Mouse (Mus musculus) heart, postnatal 25 days (tissue): ENCODE measurements around the gene Cited4. TPM values are rescaled to one million over a fixed set of nuclear protein-coding genes. Genes with fewer than 3 reads are reported as not detected.

ENCODE experiments used
- DNase-seq: peaks from one replicate; pipeline ENCODE4 v3.0.0; 2022; ENCODE audit warnings: low spot score
- intact Hi-C: fragments of 180-260 bp; cut with DNase I; formaldehyde crosslinking; loops from one replicate; pipeline ENCODE4 v1.15.1; 2025
- total RNA-seq, 2 experiments: library from RNA; stranded (reverse); gene quantifications; 2 replicates each; pipeline ENCODE4 v1.2.3; 2021

The Cited4 gene
- total RNA-seq, 2 experiments from 2014 or later: 46.4 to 61.3 TPM

DNA sequence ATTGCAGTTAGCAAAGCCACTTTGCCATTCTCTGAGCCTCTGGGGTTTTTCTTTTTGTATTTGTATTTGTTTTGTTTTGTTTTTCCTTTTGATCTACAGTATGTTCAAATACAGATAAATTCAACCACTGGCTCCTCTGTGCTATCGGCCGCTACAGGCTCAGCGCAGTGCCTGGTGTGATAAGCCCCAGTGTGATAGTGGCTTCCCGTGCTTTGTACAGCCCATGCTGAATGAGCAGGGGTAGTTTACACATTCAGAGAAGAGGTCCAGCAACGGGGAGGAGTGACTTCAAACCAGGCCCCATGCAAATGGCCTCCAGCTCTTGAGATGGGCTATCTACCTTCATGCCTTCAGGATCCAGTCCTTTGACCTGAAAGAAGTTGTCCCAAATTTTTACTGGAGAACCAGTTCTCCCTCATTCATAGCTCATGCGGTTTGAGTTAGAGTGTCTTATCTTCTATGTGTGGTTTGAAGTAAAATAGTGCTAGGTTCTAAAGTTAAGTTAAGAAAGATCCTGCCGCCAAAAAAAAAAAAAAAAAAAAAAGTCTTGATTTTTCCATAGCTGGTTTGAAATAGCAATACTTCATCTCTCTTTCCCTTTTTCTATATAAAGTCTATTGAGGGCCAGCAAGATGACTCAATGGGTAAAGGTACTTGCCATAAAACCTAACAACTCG, 8.5 kb downstream of the Cited4 start:
- DNase-seq: no peak

DNA sequence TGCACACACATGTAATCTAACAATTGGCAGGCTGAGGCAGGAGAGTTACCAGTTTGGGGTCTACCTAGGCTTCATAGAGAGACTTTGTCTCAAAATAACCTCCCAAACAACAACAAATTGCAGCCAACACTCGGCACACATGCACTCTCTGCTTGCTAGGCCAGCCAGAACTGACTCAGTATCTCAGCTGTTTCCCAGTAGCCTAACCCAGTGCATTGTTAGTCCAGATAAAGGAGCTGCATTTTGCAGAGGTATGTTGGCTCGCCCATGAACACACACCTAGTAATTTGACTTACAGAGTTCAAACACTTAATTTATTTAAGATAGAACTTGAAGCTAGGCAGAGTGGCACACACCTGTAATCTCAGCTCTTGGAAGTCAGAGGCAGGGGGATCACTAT, 9.3 kb downstream of the Cited4 start:
- DNase-seq: no peak
- intact Hi-C loops: no loop called here

More for the DNA sequence above, 8.5 kb downstream of the Cited4 start:
- intact Hi-C loops: no loop called here

DNA sequence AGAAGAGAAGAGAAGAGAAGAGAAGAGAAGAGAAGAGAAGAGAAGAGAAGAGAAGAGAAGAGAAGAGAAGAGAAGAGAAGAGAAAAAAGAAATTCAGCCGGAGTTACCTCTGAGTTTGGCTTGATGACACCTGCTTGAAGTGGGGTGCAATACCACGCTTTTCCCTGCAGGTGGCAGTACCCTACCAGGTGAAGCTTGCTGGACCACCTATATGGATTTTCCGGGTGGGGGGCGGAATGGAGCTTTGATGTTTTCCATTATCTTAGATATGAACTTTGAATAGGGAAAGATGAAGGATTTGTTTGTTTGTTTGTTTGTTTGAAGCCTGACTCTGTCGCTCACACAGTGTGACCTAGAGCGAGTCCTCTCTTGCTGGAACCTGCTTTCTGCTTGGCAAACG, 14.6 kb downstream of the Cited4 start:
- intact Hi-C loops: loop anchor here (5.0 kb wide), 3 partner anchors 71 to 294 kb away; no protein-coding TSS in a partner anchor
- no peak for DNase-seq

DNA sequence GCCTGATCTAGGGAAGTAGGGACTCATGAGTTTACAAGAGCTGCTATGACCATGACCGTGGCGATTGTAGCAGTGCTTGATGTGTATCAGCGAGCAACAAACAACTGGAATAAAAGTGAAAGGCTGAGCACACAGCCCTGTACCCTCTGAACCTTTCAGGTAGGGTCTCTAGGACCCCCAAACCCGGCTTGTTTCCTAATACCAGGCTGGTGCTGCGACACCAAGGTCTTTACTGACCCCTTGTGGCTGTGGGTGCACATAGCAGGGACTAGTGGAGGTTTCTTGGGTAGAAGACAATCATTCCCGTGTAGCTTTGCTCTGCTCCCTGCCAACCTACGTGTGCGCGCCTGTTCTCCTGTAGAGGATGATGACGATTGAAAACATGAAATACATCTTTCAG, 15.8 kb downstream of the Cited4 start:
- intact Hi-C loops: loop anchor here (1.0 to 5.0 kb wide), 4 partner anchors 70 to 295 kb away; no protein-coding TSS in a partner anchor

DNA sequence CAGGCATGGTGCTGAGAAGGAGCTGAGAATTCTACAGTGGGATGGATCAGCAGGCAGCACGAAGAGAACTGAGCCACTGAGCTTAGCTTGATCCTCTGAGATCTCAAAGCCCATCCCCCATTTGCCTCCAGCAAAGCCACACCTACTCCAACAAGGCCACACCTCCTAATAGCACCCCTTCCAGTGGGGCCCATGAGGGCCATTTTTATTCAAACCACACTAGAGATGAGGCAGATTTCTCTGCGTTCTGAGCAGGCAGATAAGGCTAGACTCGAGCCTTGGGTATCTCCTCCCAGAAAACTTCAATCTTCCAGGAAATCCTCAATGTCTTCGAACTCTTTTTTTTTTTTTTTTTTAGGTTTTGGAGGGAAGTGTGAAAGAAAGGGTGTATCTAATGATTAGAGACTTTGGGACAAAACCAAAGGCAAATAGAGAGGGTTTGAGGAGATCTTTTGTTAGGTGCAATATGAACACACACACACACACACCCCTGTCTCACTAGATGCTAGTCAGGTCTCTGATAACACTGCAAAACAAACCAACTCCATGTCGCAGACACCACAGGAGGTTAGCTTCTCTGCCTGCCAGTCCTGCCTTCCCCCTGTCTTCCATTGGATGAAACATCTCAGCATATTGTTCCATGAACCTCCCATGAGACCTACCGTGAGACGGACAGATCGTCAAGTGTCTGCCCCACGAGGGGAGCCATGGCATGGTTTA, 17.1 kb downstream of the Cited4 start:
- no peak for DNase-seq
- intact Hi-C loops: loop anchor here (5.0 kb wide), 3 partner anchors 69 to 296 kb away; no protein-coding TSS in a partner anchor

More for the DNA sequence above, 15.8 kb downstream of the Cited4 start:
- DNase-seq: no peak

DNA sequence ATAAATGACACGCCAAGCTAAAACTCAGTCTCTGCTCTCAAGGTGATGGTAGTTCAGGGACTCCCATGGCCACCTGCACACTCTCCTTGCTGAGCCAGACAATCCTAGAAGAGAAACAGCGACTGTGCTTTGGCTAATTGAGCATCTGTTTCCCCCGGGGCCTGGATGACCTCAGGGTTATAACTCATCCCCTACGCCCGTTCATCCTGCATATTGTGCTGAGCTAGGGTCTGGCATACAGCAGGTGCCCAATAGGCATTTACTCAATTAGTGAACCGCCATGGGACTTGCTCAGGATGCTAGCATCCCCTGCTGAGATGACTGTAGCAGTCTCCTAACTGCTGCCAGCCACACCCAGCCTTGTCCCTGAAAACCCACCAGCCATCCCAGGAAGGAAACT, 20.9 kb downstream of the Cited4 start:
- DNase-seq: no peak
- intact Hi-C loops: no loop called here

DNA sequence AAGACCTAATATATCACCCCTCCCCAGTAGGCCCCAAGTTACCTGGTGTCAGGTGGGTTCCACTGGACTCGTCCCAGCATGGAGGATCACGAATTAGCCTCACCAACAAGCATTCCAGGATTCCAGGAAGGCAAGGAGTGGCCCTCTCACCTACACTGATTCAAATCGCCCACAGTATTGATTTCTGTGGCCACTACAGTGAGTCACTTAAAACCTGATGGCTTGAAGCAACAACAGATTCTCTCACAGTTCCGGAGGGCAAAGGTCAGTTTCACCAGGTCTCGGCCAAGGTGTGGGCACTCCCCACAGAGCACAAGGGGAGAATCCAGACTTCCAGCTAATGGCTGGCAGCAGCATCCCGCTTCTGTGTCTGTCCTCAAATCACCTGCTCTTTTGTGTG, 22.9 kb downstream of the Cited4 start:
- DNase-seq: no peak
- intact Hi-C loops: no loop called here

DNA sequence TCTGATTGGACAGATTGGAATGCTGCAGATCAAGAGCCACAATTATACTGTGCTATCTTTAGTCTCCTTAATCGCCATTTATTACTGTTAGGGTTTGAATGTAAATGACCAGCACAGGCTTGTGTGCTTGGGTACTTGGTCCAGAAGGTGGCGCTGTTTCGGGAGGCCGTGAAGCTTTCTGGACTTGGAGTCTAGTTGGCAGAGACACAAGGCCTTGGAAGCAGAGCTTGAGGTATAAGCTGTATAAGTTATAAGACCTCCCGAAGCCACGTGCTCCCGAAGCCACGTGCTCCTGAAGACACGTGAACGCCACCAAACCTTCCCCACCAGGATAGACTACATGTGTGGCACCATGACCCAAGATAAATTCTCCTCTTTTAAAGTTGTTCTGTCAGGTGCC, 26.3 kb downstream of the Cited4 start:
- no peak for DNase-seq
- intact Hi-C loops: no loop called here

DNA sequence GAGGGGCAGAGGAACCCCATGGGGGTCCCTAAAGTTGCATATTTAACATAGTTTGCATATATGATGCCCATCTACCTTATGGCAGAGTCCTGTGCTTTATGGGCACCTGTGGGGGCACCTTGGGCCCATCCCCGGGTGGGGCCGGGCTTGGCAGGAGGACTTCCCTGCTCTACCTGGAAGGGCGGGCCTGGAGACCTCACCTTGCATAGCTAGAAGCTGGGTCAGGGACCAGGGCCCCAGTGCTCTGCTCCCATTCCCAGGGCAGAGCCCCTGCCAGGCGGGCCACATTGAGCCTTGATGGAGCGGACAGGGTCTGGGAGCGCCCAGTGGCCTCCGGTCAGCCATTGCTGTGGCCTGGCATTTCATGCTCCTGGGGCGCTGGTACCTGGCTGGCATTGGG, 31.0 kb downstream of the Cited4 start:
- intact Hi-C loops: no loop called here
- DNase-seq: no peak

DNA sequence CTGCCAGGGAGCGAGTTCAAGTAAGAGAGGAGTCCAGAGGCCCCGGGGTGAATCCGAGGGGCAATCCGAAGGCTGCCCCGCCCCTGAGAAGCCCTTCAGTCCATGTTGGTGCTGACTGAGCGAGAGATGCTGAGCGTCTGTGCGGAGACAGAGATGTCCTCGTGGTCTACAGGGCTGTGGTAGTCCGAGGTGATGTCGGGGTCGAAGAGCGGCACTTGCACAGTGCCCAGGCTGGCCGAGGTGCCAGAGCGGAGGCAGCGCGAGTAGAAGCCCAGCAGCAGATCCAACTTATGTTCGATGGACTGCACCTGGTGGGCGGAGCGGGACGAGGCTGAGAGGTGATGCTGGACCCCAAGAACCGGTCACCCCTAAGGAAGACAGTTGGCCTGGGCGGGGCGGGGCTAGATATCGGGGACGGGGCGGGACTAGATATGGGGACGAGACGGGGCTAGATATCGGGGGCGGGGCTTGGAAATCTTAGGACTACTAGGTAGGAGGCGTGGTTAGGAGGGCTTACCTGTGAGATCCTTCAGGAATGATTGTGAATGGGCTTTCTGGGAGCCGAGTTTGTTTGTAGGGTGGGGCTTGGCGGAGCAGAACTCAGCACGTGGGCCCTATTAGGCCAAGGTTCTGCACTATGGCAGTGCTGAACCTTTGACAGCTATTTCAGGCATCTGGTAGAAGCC, 31.6 kb downstream of the Cited4 start:
- DNase-seq: no peak
- intact Hi-C loops: no loop called here

DNA sequence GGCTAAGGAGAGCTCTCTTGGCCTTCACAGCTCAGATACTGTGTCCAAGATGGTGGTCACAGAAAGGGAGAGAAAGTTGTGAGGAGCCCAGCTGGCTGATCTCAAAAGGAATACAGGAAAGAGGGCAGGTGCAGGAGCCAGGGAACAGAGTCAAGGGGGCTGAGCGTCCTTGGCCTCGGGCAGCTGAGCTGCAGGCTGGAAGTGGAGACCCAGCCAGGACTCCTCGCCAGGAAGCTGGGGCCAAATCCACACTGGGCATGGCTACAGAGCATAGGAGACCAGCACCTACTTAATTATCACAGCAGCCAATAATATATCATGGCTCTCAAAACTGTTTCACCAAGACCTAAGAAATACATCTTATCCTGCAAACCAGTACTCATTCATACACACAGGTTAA, 34.8 kb downstream of the Cited4 start:
- no peak for DNase-seq
- intact Hi-C loops: loop anchor here (5.0 kb wide), 1 partner anchor 46 kb away; the partner anchor contains the start of gene Kcnq4

DNA sequence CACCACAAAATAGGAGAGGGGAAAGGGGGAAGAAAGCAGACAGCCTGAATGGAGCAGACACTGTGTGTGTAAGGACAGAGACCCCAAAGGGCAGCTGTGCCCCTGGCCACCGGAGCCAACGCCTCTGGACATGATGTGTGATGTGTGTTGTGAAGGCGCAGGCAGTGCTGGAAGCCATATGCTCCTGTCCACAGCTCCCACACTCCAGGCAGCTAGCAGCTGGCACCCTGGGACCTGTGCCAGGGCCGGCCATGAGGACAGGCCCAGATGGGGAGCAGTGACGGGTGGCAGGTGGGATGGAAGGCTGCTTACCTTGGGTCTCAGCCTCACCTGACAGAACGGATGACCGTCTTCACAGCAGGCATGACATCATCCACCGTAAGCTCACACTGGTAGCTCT, 35.7 kb downstream of the Cited4 start:
- intact Hi-C loops: loop anchor here (5.0 kb wide), 1 partner anchor 45 kb away; the partner anchor contains the start of gene Kcnq4
- no peak for DNase-seq

DNA sequence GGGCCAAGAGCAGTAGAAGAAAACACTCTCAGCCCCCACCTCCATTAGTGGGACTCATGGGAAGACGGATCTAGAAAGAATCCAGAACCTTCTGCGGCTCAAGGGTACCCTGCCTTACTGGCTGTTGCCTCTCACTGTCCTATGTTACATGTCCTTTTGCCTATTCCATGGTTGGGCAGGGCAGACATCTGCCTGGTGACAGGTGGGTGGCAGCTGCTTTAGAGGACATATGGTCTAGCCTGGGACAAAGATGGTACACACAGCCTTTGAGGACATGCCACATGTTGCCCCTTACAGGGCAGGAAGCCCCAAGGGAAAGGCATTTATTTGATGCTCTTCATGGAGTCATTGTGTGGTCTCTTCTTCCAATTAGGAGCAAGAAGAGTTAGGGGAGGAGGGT, 36.1 kb downstream of the Cited4 start:
- no peak for DNase-seq
- intact Hi-C loops: loop anchor here (5.0 kb wide), 1 partner anchor 45 kb away; the partner anchor contains the start of gene Kcnq4

DNA sequence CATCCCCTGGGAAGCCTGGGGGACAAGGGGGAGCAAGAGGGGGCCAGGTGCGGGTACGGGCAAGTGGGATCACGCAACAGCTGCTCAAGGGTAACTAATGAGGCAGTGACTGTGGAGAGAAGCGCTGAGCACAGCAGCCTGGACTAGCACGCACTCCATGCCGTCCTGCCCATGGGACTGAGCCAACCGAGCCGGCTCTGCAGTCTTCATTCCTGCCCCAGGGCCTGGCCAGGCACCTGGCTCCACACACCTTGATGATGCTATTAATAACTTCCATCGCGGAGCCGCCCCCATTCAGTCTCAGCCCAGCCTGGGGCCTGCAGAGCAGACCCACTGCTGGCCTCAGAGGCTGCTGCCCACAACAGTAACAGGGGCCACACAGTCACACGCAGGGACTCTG, 45.9 kb downstream of the Cited4 start:
- no peak for DNase-seq
- intact Hi-C loops: no loop called here

DNA sequence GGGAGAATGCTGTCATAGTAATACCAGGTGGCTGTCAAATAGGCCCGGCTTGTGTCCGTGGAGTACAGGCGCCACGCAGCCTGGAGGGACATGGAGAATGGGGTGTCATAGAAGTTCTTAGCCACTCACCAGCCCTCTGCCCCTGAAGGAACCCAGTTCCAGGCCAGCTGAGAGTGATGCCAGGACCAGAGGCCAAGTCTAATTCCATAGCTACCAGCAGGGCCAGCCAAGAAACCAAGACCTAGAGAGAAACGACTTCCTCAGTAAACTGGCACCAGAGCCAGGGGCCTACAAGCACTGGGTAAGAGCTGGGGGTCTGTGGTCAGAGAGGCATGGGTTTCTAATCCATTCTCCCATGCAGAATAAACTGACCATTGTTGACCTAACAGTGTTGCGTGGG, 46.6 kb downstream of the Cited4 start:
- intact Hi-C loops: no loop called here

DNA sequence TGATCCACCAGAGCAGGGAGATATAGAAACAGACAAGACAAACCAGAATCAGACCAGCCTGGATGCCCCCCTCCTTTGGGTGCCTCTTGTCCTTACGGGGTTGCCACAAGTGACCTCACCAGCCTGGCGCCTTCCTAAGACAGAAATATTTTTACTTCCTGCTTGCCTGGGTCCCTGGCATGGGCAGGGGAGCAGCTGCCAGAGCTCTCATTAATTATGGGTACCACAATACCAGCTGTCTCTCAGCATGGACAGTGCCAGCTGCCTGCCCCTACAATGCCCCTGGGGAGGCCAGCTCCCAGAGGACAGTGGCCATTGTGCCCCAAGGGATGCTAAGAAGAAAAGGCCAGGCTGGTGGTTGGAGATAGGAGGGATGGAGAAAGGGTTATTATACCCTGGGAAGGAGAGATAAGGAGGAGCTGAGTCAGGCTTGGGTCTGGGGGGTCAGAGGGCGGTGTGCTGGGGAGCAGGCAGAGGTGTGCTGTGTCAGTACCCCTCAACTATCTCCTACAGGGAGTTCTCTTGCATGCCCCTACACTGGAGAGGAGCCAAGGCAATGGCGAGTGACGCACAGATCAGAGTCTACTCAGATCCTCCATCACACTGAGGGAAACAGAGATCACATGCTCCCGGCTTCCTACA, 47.6 kb downstream of the Cited4 start:
- DNase-seq: no peak
- intact Hi-C loops: no loop called here

More for the DNA sequence above, 46.6 kb downstream of the Cited4 start:
- no peak for DNase-seq

DNA sequence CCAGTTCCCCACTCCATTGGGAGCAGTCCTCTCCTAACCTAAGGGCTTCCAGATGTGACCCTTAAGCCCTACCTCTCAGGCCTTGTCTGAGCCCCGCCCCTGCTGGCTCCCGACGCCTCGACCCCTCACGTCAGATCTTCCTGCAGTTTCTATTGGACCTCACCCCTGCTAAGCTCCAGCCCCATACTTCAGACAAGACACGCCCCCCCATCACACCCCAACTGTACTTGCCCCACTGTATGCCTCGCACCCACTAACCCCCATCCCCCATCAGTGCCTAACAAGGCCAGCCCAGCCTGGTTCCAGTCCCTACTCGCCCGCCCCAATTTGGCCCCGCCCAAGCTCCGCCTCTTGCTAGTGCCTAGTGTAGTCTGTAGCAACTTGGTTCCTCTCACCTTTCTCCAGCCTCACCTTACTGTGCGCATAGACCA, 49.8 kb downstream of the Cited4 start:
- intact Hi-C loops: no loop called here
- DNase-seq: no peak

DNA sequence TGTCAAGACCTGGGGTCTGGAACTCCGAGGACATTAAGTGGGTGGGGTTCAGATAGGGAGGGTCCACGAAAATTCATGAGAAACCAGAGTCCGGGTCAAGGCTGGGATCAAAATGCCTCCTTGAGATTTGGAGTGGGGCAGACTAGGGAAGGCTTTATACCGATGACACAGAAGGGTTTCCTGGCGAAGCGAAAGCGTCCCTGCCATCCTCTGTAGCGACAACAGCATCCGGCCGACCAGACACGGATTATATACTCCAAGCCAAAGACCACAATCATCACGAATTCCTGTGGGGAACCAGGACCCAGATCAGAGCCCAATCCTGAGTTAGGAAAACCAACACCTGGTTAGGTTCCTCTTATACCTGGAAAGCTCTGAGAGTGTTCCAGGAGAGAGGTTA, 50.4 kb downstream of the Cited4 start:
- intact Hi-C loops: no loop called here

More for the DNA sequence above, 50.4 kb downstream of the Cited4 start:
- DNase-seq: no peak
